Mouse (Mus musculus): ENCODE data around the gene Aox4.

Gene Aox4

GRCm38 (mm10) chr1:58301073-58301472 is 90.9 kb downstream of the Aox4 start:
- no peak for DNase-seq (ENCODE audit: low spot score)

GRCm38 (mm10) chr1:58302015-58302414 is 91.8 kb downstream of the Aox4 start:
- no peak for DNase-seq (ENCODE audit: low spot score)

GRCm38 (mm10) chr1:58303009-58303408 is 92.8 kb downstream of the Aox4 start:
- DNase-seq (ENCODE audit: low spot score): no peak

GRCm38 (mm10) chr1:58303726-58304125 is 93.5 kb downstream of the Aox4 start:
- no peak for DNase-seq (ENCODE audit: low spot score)

GRCm38 (mm10) chr1:58304296-58304695 is 94.1 kb downstream of the Aox4 start:
- DNase-seq (ENCODE audit: low spot score): no peak

GRCm38 (mm10) chr1:58307181-58307580 is 97.0 kb downstream of the Aox4 start:
- no peak for DNase-seq (ENCODE audit: low spot score)

GRCm38 (mm10) chr1:58308594-58308993 is 98.4 kb downstream of the Aox4 start:
- no peak for DNase-seq (ENCODE audit: low spot score)

- no peak for DNase-seq (ENCODE audit: low spot score)
Measured at GRCm38 (mm10) chr1:58309853-58310252, 99.7 kb downstream of the Aox4 start.

GRCm38 (mm10) chr1:58311221-58311864 is 101.1 kb downstream of the Aox4 start:
- no peak for DNase-seq (ENCODE audit: low spot score)

GRCm38 (mm10) chr1:58313173-58313572 is 103.0 kb downstream of the Aox4 start:
- no peak for DNase-seq (ENCODE audit: low spot score)

GRCm38 (mm10) chr1:58315532-58315931 is 105.3 kb downstream of the Aox4 start:
- DNase-seq (ENCODE audit: low spot score): no peak
